ENCODE assay signal across 11 mouse cellular contexts in the genomic region with DNA sequence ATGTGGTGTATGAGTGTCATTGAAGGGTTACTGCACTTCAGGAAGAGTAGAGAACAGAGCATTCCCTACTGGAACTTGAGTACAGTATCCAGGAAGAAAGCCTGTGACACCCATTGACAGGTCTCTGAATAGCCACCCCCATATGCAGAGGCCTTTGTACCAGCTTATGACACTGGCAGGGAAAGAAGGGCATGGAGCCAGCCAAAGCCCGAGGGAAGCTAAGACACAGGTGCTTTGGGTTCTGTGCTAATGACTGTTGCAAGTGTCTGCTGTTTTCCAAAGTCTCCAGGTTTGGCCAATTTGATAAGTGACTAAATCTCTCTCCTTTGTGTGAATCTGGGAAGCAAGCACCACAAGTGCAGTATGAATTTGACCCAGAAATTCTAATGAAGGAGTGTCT.
"Had no signal": no experiment of that assay in that cellular context is flagged by ENCODE, and none has a peak within 500 bp of the region (broad histone marks: within the 10 kb centered on the region; RNA-seq: fewer than 3 reads in every experiment).

No protein-coding gene starts in this region.

- H3K36me3 ChIP-seq: liver, embryonic 13.5 days had no signal

- H3K27me3 ChIP-seq: liver, embryonic 13.5 days had no signal

- H3K4me1 ChIP-seq: liver, embryonic 13.5 days had no signal

- DNase-seq: kidney, postnatal 14 days; kidney, postnatal 4 days; liver, embryonic 13.5 days; lung, adult 2 months; lung, postnatal 14 days; lung, postnatal 4 days; midbrain, embryonic 14.5 days; thymus, adult 18-20 months; thymus, postnatal 14 days; thymus, postnatal 4 days had no signal

- H3K4me2 ChIP-seq: liver, embryonic 13.5 days; midbrain, embryonic 11.5 days had no signal

- H3K27ac ChIP-seq: liver, embryonic 13.5 days had no signal

- H3K4me3 ChIP-seq: liver, embryonic 13.5 days had no signal

- H3K9ac ChIP-seq: liver, embryonic 13.5 days had no signal

- H3K9me3 ChIP-seq: liver, embryonic 13.5 days had no signal
